Mouse (Mus musculus) liver, adult (tissue): ENCODE data around the gene Cask.

Source experiments
- GATA4 ChIP-seq: IDR thresholded peaks from 2 replicates; pipeline ENCODE4 v1.6.1; 2014; ENCODE audit warnings: mild to moderate bottlenecking, low read length; ENCODE audit not compliant: insufficient replicate concordance

Gene Cask

GRCm38 (mm10) chrX:13513127-13513526 is 338.0 kb downstream of the Cask start:
- TF ChIP-seq GATA4, result no peak

- TF ChIP-seq GATA4, result no peak
Measured at GRCm38 (mm10) chrX:13506376-13506775, 344.8 kb downstream of the Cask start.

GRCm38 (mm10) chrX:13504389-13504788 is 346.8 kb downstream of the Cask start:
- no peak for TF ChIP-seq GATA4

- no peak for TF ChIP-seq GATA4
Measured at GRCm38 (mm10) chrX:13502862-13503375, 348.2 kb downstream of the Cask start.

- TF ChIP-seq GATA4, result no peak
Measured at GRCm38 (mm10) chrX:13500284-13500683, 350.9 kb downstream of the Cask start.

- TF ChIP-seq GATA4, result no peak
Measured at GRCm38 (mm10) chrX:13494892-13495703, 356.1 kb downstream of the Cask start.

GRCm38 (mm10) chrX:13492922-13493321 is 358.2 kb downstream of the Cask start:
- TF ChIP-seq GATA4, result no peak

- TF ChIP-seq GATA4, result no peak
Measured at GRCm38 (mm10) chrX:13490941-13491340, 360.2 kb downstream of the Cask start.

GRCm38 (mm10) chrX:13489761-13490160 is 361.4 kb downstream of the Cask start:
- no peak for TF ChIP-seq GATA4

- no peak for TF ChIP-seq GATA4
Measured at GRCm38 (mm10) chrX:13489001-13489400, 362.2 kb downstream of the Cask start.

- TF ChIP-seq GATA4, result no peak
Measured at GRCm38 (mm10) chrX:13484447-13484846, 366.7 kb downstream of the Cask start.

- TF ChIP-seq GATA4, result no peak
Measured at GRCm38 (mm10) chrX:13482576-13482975, 368.6 kb downstream of the Cask start.

GRCm38 (mm10) chrX:13479570-13479969 is 371.6 kb downstream of the Cask start:
- TF ChIP-seq GATA4, result no peak

GRCm38 (mm10) chrX:13478298-13478697 is 372.9 kb downstream of the Cask start:
- no peak for TF ChIP-seq GATA4

GRCm38 (mm10) chrX:13477596-13477995 is 373.6 kb downstream of the Cask start:
- TF ChIP-seq GATA4, result no peak

GRCm38 (mm10) chrX:13475382-13475781 is 375.8 kb downstream of the Cask start:
- no peak for TF ChIP-seq GATA4
